Mouse (Mus musculus): ENCODE measurements around the gene Uqcr11. TPM values are rescaled to one million over a fixed set of nuclear protein-coding genes. Genes with fewer than 3 reads are reported as not detected.

Gene Uqcr11
- polyA plus RNA-seq, 1 experiment = 222 TPM

GRCm38 (mm10) chr10:80429800-80430199 is 23.2 kb upstream of the Uqcr11 start:
- 82% methylated on average over 8 of the region's 8 CpGs for WGBS
- H3K27ac ChIP-seq (ENCODE audit: control insufficient read depth, insufficient read depth, low read depth, low read length, poor library complexity) = peak overlapping the region; percentile 78
- H3K4me3 ChIP-seq (replicated peaks; ENCODE audit: control insufficient read depth, low read depth, low read length) = no peak overlapping the region
- TF ChIP-seq CTCF (IDR thresholded peaks at IDR 0.05; ENCODE audit: control insufficient read depth, insufficient read depth, low read length) = no peak
- no peak for TF ChIP-seq POLR2A (IDR thresholded peaks at IDR 0.05; ENCODE audit: borderline replicate concordance, control insufficient read depth, low read depth, low read length)
- peaks cover 2% of the 10 kb centered on the region; the same call in 1 of the 2 replicates for H3K4me1 ChIP-seq (ENCODE audit: control insufficient read depth, insufficient read depth, low read length)

- Histone ChIP-seq H3K4me3 (replicated peaks; ENCODE audit: control insufficient read depth, low read depth, low read length) (no peak overlapping the region), H3K4me1 (ENCODE audit: control insufficient read depth, insufficient read depth, low read length) (peaks cover 3% of the 10 kb centered on the region; the same call in 1 of the 2 replicates), H3K27ac (ENCODE audit: control insufficient read depth, insufficient read depth, low read depth, low read length, poor library complexity) (no peak overlapping the region)
- TF ChIP-seq POLR2A (IDR thresholded peaks at IDR 0.05; ENCODE audit: borderline replicate concordance, control insufficient read depth, low read depth, low read length) (no peak), CTCF (IDR thresholded peaks at IDR 0.05; ENCODE audit: control insufficient read depth, insufficient read depth, low read length) (no peak)
- WGBS = 92% methylated on average over 3 of the region's 3 CpGs
Measured at GRCm38 (mm10) chr10:80425041-80425440, 18.4 kb upstream of the Uqcr11 start.

- peaks cover 3% of the 10 kb centered on the region; the same call in 1 of the 2 replicates for H3K4me1 ChIP-seq (ENCODE audit: control insufficient read depth, insufficient read depth, low read length)
- no peak overlapping the region for H3K4me3 ChIP-seq (replicated peaks; ENCODE audit: control insufficient read depth, low read depth, low read length)
- no peak for TF ChIP-seq POLR2A (IDR thresholded peaks at IDR 0.05; ENCODE audit: borderline replicate concordance, control insufficient read depth, low read depth, low read length)
- no peak for TF ChIP-seq CTCF (IDR thresholded peaks at IDR 0.05; ENCODE audit: control insufficient read depth, insufficient read depth, low read length)
- peak overlapping the region; percentile 38 for H3K27ac ChIP-seq (ENCODE audit: control insufficient read depth, insufficient read depth, low read depth, low read length, poor library complexity)
- 41% methylated on average over 4 of the region's 4 CpGs for WGBS
Measured at GRCm38 (mm10) chr10:80423562-80423961, 16.9 kb upstream of the Uqcr11 start.

- H3K27ac ChIP-seq (ENCODE audit: control insufficient read depth, insufficient read depth, low read depth, low read length, poor library complexity) = peak overlapping the region; percentile 89
- WGBS = 62% methylated on average over 9 of the region's 9 CpGs
- H3K4me1 ChIP-seq (ENCODE audit: control insufficient read depth, insufficient read depth, low read length) = peaks cover 3% of the 10 kb centered on the region; the same call in 1 of the 2 replicates
- H3K4me3 ChIP-seq (replicated peaks; ENCODE audit: control insufficient read depth, low read depth, low read length) = peak overlapping the region; percentile 23
- TF ChIP-seq POLR2A (IDR thresholded peaks at IDR 0.05; ENCODE audit: borderline replicate concordance, control insufficient read depth, low read depth, low read length) = peak; percentile 34; the same call in 1 of the 2 replicates
- TF ChIP-seq CTCF (IDR thresholded peaks at IDR 0.05; ENCODE audit: control insufficient read depth, insufficient read depth, low read length) = no peak
Measured at GRCm38 (mm10) chr10:80421651-80422472, 15.2 kb upstream of the Uqcr11 start.

GRCm38 (mm10) chr10:80421208-80421607 is 14.6 kb upstream of the Uqcr11 start:
- peaks cover 3% of the 10 kb centered on the region; the same call in 1 of the 2 replicates for H3K4me1 ChIP-seq (ENCODE audit: control insufficient read depth, insufficient read depth, low read length)
- peak overlapping the region; percentile 89 for H3K27ac ChIP-seq (ENCODE audit: control insufficient read depth, insufficient read depth, low read depth, low read length, poor library complexity)
- TF ChIP-seq CTCF (IDR thresholded peaks at IDR 0.05; ENCODE audit: control insufficient read depth, insufficient read depth, low read length) (no peak), POLR2A (IDR thresholded peaks at IDR 0.05; ENCODE audit: borderline replicate concordance, control insufficient read depth, low read depth, low read length) (no peak)
- WGBS = 87% methylated on average over 8 of the region's 8 CpGs
- peak overlapping the region; percentile 23 for H3K4me3 ChIP-seq (replicated peaks; ENCODE audit: control insufficient read depth, low read depth, low read length)

- peak overlapping the region; percentile 89; the same call in 1 of the 2 replicates for H3K27ac ChIP-seq (ENCODE audit: control insufficient read depth, insufficient read depth, low read depth, low read length, poor library complexity)
- peaks cover 3% of the 10 kb centered on the region; the same call in 1 of the 2 replicates for H3K4me1 ChIP-seq (ENCODE audit: control insufficient read depth, insufficient read depth, low read length)
- WGBS = 91% methylated on average over 10 of the region's 10 CpGs
- TF ChIP-seq CTCF (IDR thresholded peaks at IDR 0.05; ENCODE audit: control insufficient read depth, insufficient read depth, low read length) = no peak
- no peak for TF ChIP-seq POLR2A (IDR thresholded peaks at IDR 0.05; ENCODE audit: borderline replicate concordance, control insufficient read depth, low read depth, low read length)
- H3K4me3 ChIP-seq (replicated peaks; ENCODE audit: control insufficient read depth, low read depth, low read length) = peak overlapping the region; percentile 0
Measured at GRCm38 (mm10) chr10:80420729-80421128, 14.1 kb upstream of the Uqcr11 start.

GRCm38 (mm10) chr10:80419419-80419818 is 12.8 kb upstream of the Uqcr11 start:
- no peak for TF ChIP-seq CTCF (IDR thresholded peaks at IDR 0.05; ENCODE audit: control insufficient read depth, insufficient read depth, low read length)
- no peak for TF ChIP-seq POLR2A (IDR thresholded peaks at IDR 0.05; ENCODE audit: borderline replicate concordance, control insufficient read depth, low read depth, low read length)
- H3K27ac ChIP-seq (ENCODE audit: control insufficient read depth, insufficient read depth, low read depth, low read length, poor library complexity) = no peak overlapping the region
- 74% methylated on average over 8 of the region's 8 CpGs for WGBS
- peaks cover 3% of the 10 kb centered on the region; the same call in 1 of the 2 replicates for H3K4me1 ChIP-seq (ENCODE audit: control insufficient read depth, insufficient read depth, low read length)
- H3K4me3 ChIP-seq (replicated peaks; ENCODE audit: control insufficient read depth, low read depth, low read length) = no peak overlapping the region

- Histone ChIP-seq H3K27ac (ENCODE audit: control insufficient read depth, insufficient read depth, low read depth, low read length, poor library complexity) (no peak overlapping the region), H3K4me1 (ENCODE audit: control insufficient read depth, insufficient read depth, low read length) (peaks cover 2% of the 10 kb centered on the region; the same call in 1 of the 2 replicates), H3K4me3 (replicated peaks; ENCODE audit: control insufficient read depth, low read depth, low read length) (no peak overlapping the region)
- 53% methylated on average over 3 of the region's 3 CpGs for WGBS
- TF ChIP-seq POLR2A (IDR thresholded peaks at IDR 0.05; ENCODE audit: borderline replicate concordance, control insufficient read depth, low read depth, low read length) (no peak), CTCF (IDR thresholded peaks at IDR 0.05; ENCODE audit: control insufficient read depth, insufficient read depth, low read length) (no peak)
Measured at GRCm38 (mm10) chr10:80418311-80418710, 11.7 kb upstream of the Uqcr11 start.
